ENCODE assay signal across 8 mouse cellular contexts in the genomic region with DNA sequence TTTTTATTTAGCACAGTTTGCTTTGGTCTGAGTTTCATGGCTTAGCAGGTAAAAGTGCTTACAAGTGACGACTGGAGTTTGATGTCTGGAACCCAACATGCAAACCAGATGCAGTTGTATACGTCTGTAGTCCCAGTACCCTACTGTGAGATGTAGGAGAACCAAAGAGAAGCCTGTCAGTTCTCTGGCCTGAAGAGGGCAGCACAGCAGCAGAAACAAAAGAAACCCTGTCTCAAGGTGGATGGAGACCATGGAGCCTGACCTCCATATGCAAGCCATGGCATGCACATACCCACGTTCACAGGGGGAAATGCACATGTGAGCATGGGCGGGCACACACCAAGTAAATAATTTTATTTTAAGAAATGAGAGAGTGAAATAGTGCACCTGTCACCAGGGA. TPM values are rescaled to one million over a fixed set of nuclear protein-coding genes. Genes with fewer than 3 reads are reported as not detected.
DNase-seq lines count a peak whose midpoint lies in the region; ATAC-seq and TF ChIP-seq lines count a peak whose summit lies in the region.

No protein-coding gene starts in this region.

- peak; percentile 81 for TF ChIP-seq CTCF in kidney, postnatal 0 days (IDR thresholded peaks at IDR 0.05; ENCODE audit: low read depth)
- peak; percentile 68 for TF ChIP-seq CTCF in lung, embryonic 14.5 days (IDR thresholded peaks at IDR 0.05; ENCODE audit: low read depth)

- H3K9ac ChIP-seq in forebrain, embryonic 12.5 days: no peak overlapping the region
- H3K9ac ChIP-seq in kidney, postnatal 0 days (ENCODE audit: low read depth, low read length): no peak overlapping the region
- H3K9ac ChIP-seq in lung, embryonic 14.5 days: no peak overlapping the region

- no peaks in the 10 kb centered on the region for H3K9me3 ChIP-seq in forebrain, embryonic 10.5 days
- H3K9me3 ChIP-seq in forebrain, embryonic 12.5 days: no peaks in the 10 kb centered on the region
- H3K9me3 ChIP-seq in kidney, postnatal 0 days (replicated peaks; ENCODE audit: low read length): no peaks in the 10 kb centered on the region
- H3K9me3 ChIP-seq in lung, embryonic 14.5 days (ENCODE audit: low read depth, low read length): no peaks in the 10 kb centered on the region

- no peaks in the 10 kb centered on the region for H3K4me1 ChIP-seq in forebrain, embryonic 10.5 days
- no peaks in the 10 kb centered on the region for H3K4me1 ChIP-seq in forebrain, embryonic 12.5 days
- no peaks in the 10 kb centered on the region for H3K4me1 ChIP-seq in kidney, postnatal 0 days (replicated peaks; ENCODE audit: insufficient read depth, low read length)
- no peaks in the 10 kb centered on the region for H3K4me1 ChIP-seq in lung, embryonic 14.5 days (ENCODE audit: insufficient read depth)

- 56% methylated on average over 4 of the region's 4 CpGs for WGBS in forebrain, embryonic 10.5 days
- WGBS in forebrain, embryonic 12.5 days: 51% methylated on average over 4 of the region's 4 CpGs
- 36% methylated on average over 4 of the region's 4 CpGs for WGBS in kidney, postnatal 0 days
- WGBS in lung, embryonic 14.5 days: 30% methylated on average over 4 of the region's 4 CpGs

- no peak overlapping the region for H3K4me3 ChIP-seq in forebrain, embryonic 10.5 days
- no peak overlapping the region for H3K4me3 ChIP-seq in forebrain, embryonic 12.5 days (replicated peaks)
- H3K4me3 ChIP-seq in kidney, postnatal 0 days (replicated peaks; ENCODE audit: low read depth, low read length): no peak overlapping the region
- no peak overlapping the region for H3K4me3 ChIP-seq in lung, embryonic 14.5 days (ENCODE audit: low read depth, low read length)

- peak; percentile 17 for DNase-seq in forebrain, embryonic 10.5 days (ENCODE audit: extremely low spot score, low spot score)
- DNase-seq in CD4-positive helper T cell, adult 2 months (ENCODE audit: low read depth, low spot score): peak; percentile 67
- DNase-seq in brain, adult 2 months (ENCODE audit: low read depth, low spot score): peak; percentile 73
- DNase-seq in gastrocnemius, adult 18-20 months (ENCODE audit: low spot score): peak; percentile 66
- peak; percentile 69 for DNase-seq in kidney, postnatal 0 days (ENCODE audit: low spot score)
- DNase-seq in lung, embryonic 14.5 days: peak; percentile 72
- peak; percentile 51 to 64 for DNase-seq in spleen, postnatal 36 days (ENCODE audit: low spot score in 2 of 2)

- no peaks in the 10 kb centered on the region for H3K36me3 ChIP-seq in forebrain, embryonic 10.5 days (replicated peaks)
- H3K36me3 ChIP-seq in forebrain, embryonic 12.5 days (replicated peaks): no peaks in the 10 kb centered on the region
- H3K36me3 ChIP-seq in kidney, postnatal 0 days (ENCODE audit: insufficient read depth, low read length): no peaks in the 10 kb centered on the region
- no peaks in the 10 kb centered on the region for H3K36me3 ChIP-seq in lung, embryonic 14.5 days (ENCODE audit: insufficient read depth)

- no peak for ATAC-seq in forebrain, embryonic 12.5 days (ENCODE audit: low FRiP score)
- no peak for ATAC-seq in kidney, postnatal 0 days (replicated peaks; ENCODE audit: low FRiP score, low read depth)
- no peak for ATAC-seq in lung, embryonic 14.5 days (ENCODE audit: insufficient read depth)

- no peak overlapping the region for H3K4me2 ChIP-seq in forebrain, embryonic 12.5 days
- no peak overlapping the region for H3K4me2 ChIP-seq in kidney, postnatal 0 days (ENCODE audit: low read length)
- H3K4me2 ChIP-seq in lung, embryonic 14.5 days: no peak overlapping the region

- H3K27ac ChIP-seq in forebrain, embryonic 10.5 days: no peak overlapping the region
- H3K27ac ChIP-seq in forebrain, embryonic 12.5 days: no peak overlapping the region
- H3K27ac ChIP-seq in kidney, postnatal 0 days: no peak overlapping the region
- no peak overlapping the region for H3K27ac ChIP-seq in lung, embryonic 14.5 days (ENCODE audit: low read depth)

- H3K27me3 ChIP-seq in forebrain, embryonic 10.5 days (ENCODE audit: poor library complexity, severe bottlenecking): no peaks in the 10 kb centered on the region
- H3K27me3 ChIP-seq in forebrain, embryonic 12.5 days: no peaks in the 10 kb centered on the region
- H3K27me3 ChIP-seq in kidney, postnatal 0 days (ENCODE audit: insufficient read depth, low read length): no peaks in the 10 kb centered on the region
- no peaks in the 10 kb centered on the region for H3K27me3 ChIP-seq in lung, embryonic 14.5 days (ENCODE audit: insufficient read depth, low read length)

RNA-seq across cellular contexts. Expression of gene Nod1, which starts 54.9 kb away (rescaled TPM):
- polyA plus RNA-seq in forebrain, embryonic 10.5 days (2016; fragmentation: Nextera tagmentation; extraction: Ambion mirVana): 1.1 and 1.2 TPM in 2 replicates
- polyA plus RNA-seq in forebrain, embryonic 12.5 days (2016; fragmentation: Nextera tagmentation; extraction: Ambion mirVana): 1.8 and 2.0 TPM in 2 replicates
- total RNA-seq in gastrocnemius, adult 18-20 months (2021): 1 to 10 TPM; 7.1 to 8.1 TPM
- polyA plus RNA-seq in kidney, postnatal 0 days (2015; fragmentation: Nextera tagmentation; extraction: Ambion mirVana): 4.5 TPM in 2 replicates
- polyA plus RNA-seq in lung, embryonic 14.5 days (2014; fragmentation: Nextera tagmentation; extraction: Ambion mirVana): 4.6 and 4.7 TPM in 2 replicates

Comparison
In these comparisons a context has a peak if more than half of its experiments do, and no peak if none do; other contexts are left out.
1. DNase-seq: peak in every context shown above with its lines; median percentile 73 in brain, adult 2 months; 72 in lung, embryonic 14.5 days; 69 in kidney, postnatal 0 days; 67 in CD4-positive helper T cell, adult 2 months; 66 in gastrocnemius, adult 18-20 months; 58 in spleen, postnatal 36 days; 17 in forebrain, embryonic 10.5 days.